Mouse (Mus musculus) stomach, postnatal 0 days (tissue): Measurements from ENCODE around the gene Chchd2.

Experiments used
- CTCF ChIP-seq: IDR thresholded peaks from 2 replicates; pipeline ENCODE4 v1.5.1; 2016; ENCODE audit warnings: antibody characterized with exemption, low read depth, mild to moderate bottlenecking, moderate library complexity
- EP300 ChIP-seq: optimal IDR thresholded peaks from 2 replicates; pipeline ENCODE3; 2016; ENCODE audit warnings: antibody characterized with exemption

DNA sequence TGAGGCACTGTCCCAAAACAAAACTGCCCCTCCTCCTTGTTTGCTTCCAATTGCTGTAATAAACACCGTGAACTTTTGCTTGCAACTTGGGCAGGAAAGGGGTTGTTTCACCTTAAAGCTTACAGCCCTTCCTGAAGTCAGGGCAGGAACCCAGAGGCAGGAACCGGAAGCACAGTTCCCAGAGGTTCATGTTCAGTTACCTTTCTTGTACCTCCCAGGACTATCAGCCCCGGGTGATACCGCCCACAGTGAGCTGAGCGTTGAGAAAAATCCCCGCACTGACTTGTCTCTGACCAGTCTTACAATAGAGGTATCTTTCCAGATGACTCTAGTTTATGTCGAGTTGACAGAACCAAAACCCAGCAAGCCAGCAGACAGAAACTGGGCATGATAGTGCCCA, 22.3 kb upstream of the Chchd2 start:
- TF ChIP-seq EP300: no peak
- TF ChIP-seq CTCF: no peak
